Mouse (Mus musculus): Measurements from ENCODE around the gene Ncoa3. TPM values are rescaled to one million over a fixed set of nuclear protein-coding genes. Genes with fewer than 3 reads are reported as not detected.
A peak's percentile ranks its signal among the peaks of the same experiment; 100 is the strongest.

The Ncoa3 gene
- polyA plus RNA-seq, 2 experiments, result 17.8 to 25.5 TPM

DNA sequence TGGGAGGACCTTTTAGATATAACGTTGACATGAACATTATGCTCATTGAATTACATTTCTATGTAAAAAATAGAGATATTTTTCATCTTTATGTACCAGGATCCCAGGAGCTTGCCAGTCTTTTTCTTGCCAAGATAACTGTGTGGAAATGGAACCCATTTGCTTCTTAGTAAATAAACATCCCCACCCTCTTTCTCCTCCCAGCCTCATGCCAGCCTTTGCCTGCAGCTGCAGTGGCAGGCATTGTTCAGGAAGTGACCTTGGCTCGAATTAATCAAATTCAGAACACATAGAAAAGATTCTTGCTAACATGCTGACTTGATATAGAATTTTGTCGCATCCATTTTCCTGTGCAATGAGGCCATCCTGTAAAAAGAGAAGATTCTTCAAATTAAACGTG lies 36.8 kb downstream of the Ncoa3 start:
- TF ChIP-seq POLR2A (IDR thresholded peaks at IDR 0.05; ENCODE audit: borderline replicate concordance, extremely low read depth, insufficient read depth, insufficient read length), result no peak
- H3K36me3 ChIP-seq (ENCODE audit: control insufficient read depth, insufficient read depth, low read length), result no peaks in the 10 kb centered on the region
- H3K27ac ChIP-seq (replicated peaks; ENCODE audit: low read depth, low read length), result no peak overlapping the region
- peaks cover 23% of the 10 kb centered on the region for H3K4me1 ChIP-seq (ENCODE audit: control insufficient read depth, insufficient read depth, low read length)
- no peak overlapping the region for H3K4me3 ChIP-seq (replicated peaks; ENCODE audit: low read length)
- no peaks in the 10 kb centered on the region for H3K27me3 ChIP-seq (ENCODE audit: control insufficient read depth, insufficient read depth, low read length)
- H3K9me3 ChIP-seq (ENCODE audit: control insufficient read depth, low read length), result no peaks in the 10 kb centered on the region
- WGBS, result 56% methylated on average over 4 of the region's 4 CpGs
- DNase-seq (ENCODE audit: low spot score) (no peak), ATAC-seq (ENCODE audit: low FRiP score, low read depth) (no peak)
- no peak overlapping the region for H3K4me2 ChIP-seq (replicated peaks; ENCODE audit: low read depth, low read length, severe bottlenecking)
- no peak overlapping the region for H3K9ac ChIP-seq (ENCODE audit: low read depth, low read length, severe bottlenecking)

DNA sequence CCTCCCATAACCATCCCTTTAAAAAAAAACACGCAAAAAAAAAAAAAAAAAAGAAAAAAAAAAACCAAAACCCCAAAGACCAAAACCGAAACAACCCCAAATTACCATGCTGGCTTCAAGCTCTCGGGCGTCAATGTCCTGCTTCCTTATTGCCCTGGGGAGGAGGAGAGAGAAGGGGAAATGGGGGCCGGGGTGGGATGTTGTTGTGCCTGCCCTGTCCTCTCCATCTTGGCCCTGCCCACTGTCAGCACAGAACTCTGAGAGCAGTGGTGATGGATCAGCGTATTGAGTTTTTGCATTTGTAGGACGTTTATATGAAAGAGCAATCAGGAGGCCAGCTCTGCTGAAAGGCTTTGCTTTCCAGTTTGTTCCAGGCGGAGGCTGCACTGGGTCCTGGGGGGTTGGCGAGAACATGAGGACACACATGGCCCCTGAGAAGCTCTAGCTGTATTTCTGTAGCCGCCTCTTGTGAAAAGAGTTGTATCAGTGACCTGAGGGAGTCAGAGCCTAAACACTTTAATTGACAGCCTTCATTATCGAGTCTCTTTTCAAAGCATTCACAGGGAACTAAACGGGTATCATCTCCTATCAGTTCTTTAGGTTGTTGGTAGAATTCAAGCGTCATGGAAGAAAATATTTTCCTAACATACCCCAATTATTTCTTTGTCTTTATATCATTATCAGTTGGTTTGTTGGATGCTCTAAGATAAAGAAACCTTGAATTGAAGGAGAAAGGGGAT lies 38.0 kb downstream of the Ncoa3 start:
- Histone ChIP-seq H3K4me2 (replicated peaks; ENCODE audit: low read depth, low read length, severe bottlenecking) (peak overlapping the region; percentile 40), H3K9ac (ENCODE audit: low read depth, low read length, severe bottlenecking) (no peak overlapping the region), H3K4me3 (replicated peaks; ENCODE audit: low read length) (0 out of 2 replicates have a peak overlapping the region, but pooled peaks have one; percentile 2), H3K27ac (replicated peaks; ENCODE audit: low read depth, low read length) (peak overlapping the region; percentile 75), H3K4me1 (ENCODE audit: control insufficient read depth, insufficient read depth, low read length) (peaks cover 23% of the 10 kb centered on the region), H3K27me3 (ENCODE audit: control insufficient read depth, insufficient read depth, low read length) (no peaks in the 10 kb centered on the region), H3K9me3 (ENCODE audit: control insufficient read depth, low read length) (no peaks in the 10 kb centered on the region), H3K36me3 (ENCODE audit: control insufficient read depth, insufficient read depth, low read length) (peaks cover 7% of the 10 kb centered on the region; the same call in 1 of the 2 replicates)
- DNase-seq (ENCODE audit: low spot score) (no peak), ATAC-seq (ENCODE audit: low FRiP score, low read depth) (no peak)
- 6% methylated on average over 13 of the region's 13 CpGs for WGBS
- no peak for TF ChIP-seq POLR2A (IDR thresholded peaks at IDR 0.05; ENCODE audit: borderline replicate concordance, extremely low read depth, insufficient read depth, insufficient read length)

DNA sequence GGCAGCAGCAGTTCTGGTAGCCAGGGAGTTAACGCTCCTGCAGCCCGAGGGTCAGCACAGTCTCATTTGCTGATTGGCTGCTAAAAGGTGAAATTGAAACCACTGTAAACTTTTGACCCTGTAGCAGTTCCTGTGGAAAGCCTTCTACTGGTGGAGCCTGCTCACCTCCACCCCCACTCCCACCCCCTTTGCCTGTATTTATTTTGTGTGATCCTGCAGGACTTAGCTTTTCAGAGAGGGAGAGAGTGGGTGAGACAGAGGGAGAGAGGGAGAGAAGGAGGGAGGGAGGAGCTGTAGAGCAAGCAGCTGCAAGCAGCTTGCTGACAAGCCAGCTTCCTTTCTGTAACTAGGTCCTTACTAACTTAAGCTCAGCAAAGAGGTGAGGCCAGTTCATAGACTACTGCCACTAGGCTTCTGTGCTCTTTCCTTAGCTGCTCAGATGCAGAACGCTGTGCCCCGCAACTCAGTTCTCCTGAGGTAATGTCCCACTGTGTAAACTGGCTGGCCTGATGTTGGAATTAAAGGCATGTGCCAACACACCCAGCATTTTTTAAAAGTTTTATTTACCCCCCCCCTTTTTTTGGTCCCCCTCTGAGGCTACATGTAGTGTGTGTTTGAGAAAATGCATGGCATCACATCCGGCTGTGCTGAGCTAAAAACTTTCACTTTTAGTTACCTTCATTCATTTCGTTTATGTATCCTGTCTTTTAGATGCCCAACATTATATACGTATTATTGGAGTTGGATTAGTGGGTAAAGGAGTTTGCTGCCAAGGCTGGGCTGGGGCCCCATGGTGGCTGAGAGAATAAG lies 38.9 kb downstream of the Ncoa3 start:
- 11% methylated on average over 7 of the region's 7 CpGs for WGBS
- peak; percentile 94 for ATAC-seq (ENCODE audit: low FRiP score, low read depth)

DNA sequence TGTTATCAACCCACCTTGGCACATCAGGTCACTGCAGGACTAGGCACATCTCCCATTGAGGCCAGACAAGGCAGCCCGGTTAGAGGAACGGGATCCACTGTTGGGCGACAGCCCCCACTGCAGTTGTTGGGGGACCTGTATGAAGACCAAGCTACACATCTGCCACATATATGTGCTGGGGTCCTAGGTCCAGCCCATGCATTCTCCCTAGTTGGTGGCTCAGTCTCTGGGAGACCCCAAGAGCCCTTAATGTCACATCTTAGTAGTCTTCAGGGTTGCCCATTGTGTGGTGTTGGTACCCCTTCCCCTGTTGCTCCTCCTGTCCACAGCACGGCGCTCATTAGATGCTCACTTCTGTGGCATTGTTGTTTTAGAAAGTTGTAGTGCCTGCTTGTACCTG lies 40.2 kb downstream of the Ncoa3 start:
- 94% methylated on average over 5 of the region's 5 CpGs for WGBS
- TF ChIP-seq POLR2A (IDR thresholded peaks at IDR 0.05; ENCODE audit: borderline replicate concordance, extremely low read depth, insufficient read depth, insufficient read length), result no peak
- no peak for DNase-seq (ENCODE audit: low spot score)
- no peaks in the 10 kb centered on the region for H3K27me3 ChIP-seq (ENCODE audit: control insufficient read depth, insufficient read depth, low read length)
- H3K4me2 ChIP-seq (replicated peaks; ENCODE audit: low read depth, low read length, severe bottlenecking), result no peak overlapping the region
- no peak for ATAC-seq (ENCODE audit: low FRiP score, low read depth)
- H3K36me3 ChIP-seq (ENCODE audit: control insufficient read depth, insufficient read depth, low read length), result peaks cover 12% of the 10 kb centered on the region; the same call in 1 of the 2 replicates
- H3K27ac ChIP-seq (replicated peaks; ENCODE audit: low read depth, low read length), result no peak overlapping the region
- peaks cover 23% of the 10 kb centered on the region for H3K4me1 ChIP-seq (ENCODE audit: control insufficient read depth, insufficient read depth, low read length)
- no peak overlapping the region for H3K9ac ChIP-seq (ENCODE audit: low read depth, low read length, severe bottlenecking)
- no peaks in the 10 kb centered on the region for H3K9me3 ChIP-seq (ENCODE audit: control insufficient read depth, low read length)
- H3K4me3 ChIP-seq (replicated peaks; ENCODE audit: low read length), result no peak overlapping the region

More for the DNA sequence above, 38.9 kb downstream of the Ncoa3 start:
- Histone ChIP-seq H3K27ac (replicated peaks; ENCODE audit: low read depth, low read length) (peak overlapping the region; percentile 28; the same call in 1 of the 2 replicates), H3K4me1 (ENCODE audit: control insufficient read depth, insufficient read depth, low read length) (peaks cover 23% of the 10 kb centered on the region), H3K9me3 (ENCODE audit: control insufficient read depth, low read length) (no peaks in the 10 kb centered on the region), H3K27me3 (ENCODE audit: control insufficient read depth, insufficient read depth, low read length) (no peaks in the 10 kb centered on the region), H3K4me2 (replicated peaks; ENCODE audit: low read depth, low read length, severe bottlenecking) (peak overlapping the region; percentile 40), H3K9ac (ENCODE audit: low read depth, low read length, severe bottlenecking) (no peak overlapping the region), H3K36me3 (ENCODE audit: control insufficient read depth, insufficient read depth, low read length) (peaks cover 12% of the 10 kb centered on the region; the same call in 1 of the 2 replicates), H3K4me3 (replicated peaks; ENCODE audit: low read length) (peak overlapping the region; percentile 2; the same call in 1 of the 2 replicates)
- peak; percentile 95 for DNase-seq (ENCODE audit: low spot score)
- no peak for TF ChIP-seq POLR2A (IDR thresholded peaks at IDR 0.05; ENCODE audit: borderline replicate concordance, extremely low read depth, insufficient read depth, insufficient read length)

DNA sequence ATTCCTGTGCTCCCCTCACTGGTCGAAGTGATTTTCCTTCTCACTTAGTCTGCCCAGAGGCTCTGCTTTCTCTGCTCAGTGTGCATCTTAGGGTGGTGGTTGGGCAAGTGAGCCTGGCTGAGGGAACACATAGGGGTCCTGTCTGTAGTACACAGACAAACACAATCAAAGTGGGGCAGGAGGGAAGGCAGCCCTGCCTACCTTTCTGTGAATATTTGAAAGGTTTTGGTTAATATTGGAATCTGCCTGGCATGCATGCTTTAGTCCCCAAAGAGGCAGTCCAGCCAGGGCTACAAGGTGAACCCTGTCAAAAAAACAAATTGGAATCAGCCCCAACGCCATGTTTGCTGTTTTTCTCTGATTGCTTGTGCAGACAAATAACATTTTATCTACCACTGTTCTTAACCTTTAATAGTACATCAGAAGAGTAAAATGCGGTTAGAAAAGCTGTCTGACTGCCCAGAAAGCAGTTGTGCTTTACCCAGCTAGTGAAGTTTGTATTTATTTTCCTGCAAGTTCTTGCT lies 42.6 kb downstream of the Ncoa3 start:
- Histone ChIP-seq H3K4me3 (replicated peaks; ENCODE audit: low read length) (no peak overlapping the region), H3K36me3 (ENCODE audit: control insufficient read depth, insufficient read depth, low read length) (peaks cover 12% of the 10 kb centered on the region), H3K9me3 (ENCODE audit: control insufficient read depth, low read length) (no peaks in the 10 kb centered on the region), H3K4me2 (replicated peaks; ENCODE audit: low read depth, low read length, severe bottlenecking) (no peak overlapping the region), H3K27ac (replicated peaks; ENCODE audit: low read depth, low read length) (no peak overlapping the region), H3K9ac (ENCODE audit: low read depth, low read length, severe bottlenecking) (no peak overlapping the region), H3K4me1 (ENCODE audit: control insufficient read depth, insufficient read depth, low read length) (peaks cover 14% of the 10 kb centered on the region), H3K27me3 (ENCODE audit: control insufficient read depth, insufficient read depth, low read length) (no peaks in the 10 kb centered on the region)
- 65% methylated on average over 3 of the region's 3 CpGs for WGBS
- no peak for TF ChIP-seq POLR2A (IDR thresholded peaks at IDR 0.05; ENCODE audit: borderline replicate concordance, extremely low read depth, insufficient read depth, insufficient read length)
- DNase-seq (ENCODE audit: low spot score) (no peak), ATAC-seq (ENCODE audit: low FRiP score, low read depth) (no peak)

All from limb, embryonic 14.5 days (tissue).